Mouse (Mus musculus) skeletal muscle tissue, adult 2 months (tissue): ENCODE measurements around the gene Lrp6.

Source experiments
- DNase-seq: peaks from one replicate; pipeline ENCODE4 v3.0.0-alpha.2; 2012; ENCODE audit warnings: low read depth, low spot score

Lrp6 gene

DNA sequence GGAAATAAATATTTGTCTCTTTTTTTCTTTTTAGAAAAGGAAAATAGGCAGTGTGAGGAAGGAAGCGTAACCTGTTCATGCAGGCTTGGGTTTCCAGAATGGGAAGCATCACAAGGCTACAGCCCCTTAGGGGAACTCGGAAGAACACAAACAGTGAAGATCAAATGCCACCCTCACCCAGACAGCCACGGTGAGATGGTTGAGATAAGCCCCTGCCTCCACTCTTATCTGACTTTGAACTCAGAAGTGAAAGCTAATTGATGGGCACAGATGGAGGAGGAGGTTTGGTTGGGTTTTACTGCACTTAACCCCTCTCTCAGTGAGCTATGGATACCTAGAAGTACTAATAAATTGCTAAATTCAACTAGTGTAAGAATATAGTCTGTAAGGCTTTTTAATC lies 33.7 kb downstream of the Lrp6 start:
- no peak for DNase-seq

DNA sequence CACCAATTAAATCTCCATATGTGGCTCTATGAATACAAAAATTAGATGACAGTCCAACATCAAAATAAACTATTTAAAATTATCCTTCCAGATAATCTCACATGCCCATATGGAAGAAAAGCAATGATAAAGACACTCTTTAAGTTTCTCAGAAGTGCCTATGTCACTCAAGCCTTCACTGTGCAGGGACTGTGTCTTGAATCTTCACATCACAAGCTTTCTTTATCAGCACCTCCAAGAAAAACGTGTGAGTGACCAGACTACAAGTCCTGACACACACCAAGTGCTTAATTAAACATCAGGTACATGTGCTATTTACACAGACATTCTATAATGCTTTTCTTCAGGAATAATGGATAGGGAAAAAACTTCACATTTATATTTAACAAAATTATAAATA lies 34.8 kb downstream of the Lrp6 start:
- no peak for DNase-seq

DNA sequence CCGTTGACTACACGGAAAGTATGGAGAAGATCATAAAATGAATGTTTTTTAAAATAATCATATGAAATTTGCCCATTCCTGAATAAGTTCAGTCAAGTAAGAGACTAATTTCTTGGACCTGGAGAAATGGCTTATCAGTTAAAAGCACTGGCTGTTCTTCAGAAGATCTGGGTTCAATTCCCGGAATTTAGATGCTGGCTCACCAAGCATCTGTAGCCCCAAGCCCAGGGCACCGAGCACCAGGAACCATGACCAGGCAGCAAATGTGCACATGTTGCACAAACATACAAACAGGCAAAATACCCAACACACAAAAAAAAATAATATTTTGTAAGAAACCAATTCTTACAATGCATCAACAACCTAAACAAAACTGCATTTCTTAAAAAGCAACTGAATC lies 37.4 kb downstream of the Lrp6 start:
- no peak for DNase-seq

DNA sequence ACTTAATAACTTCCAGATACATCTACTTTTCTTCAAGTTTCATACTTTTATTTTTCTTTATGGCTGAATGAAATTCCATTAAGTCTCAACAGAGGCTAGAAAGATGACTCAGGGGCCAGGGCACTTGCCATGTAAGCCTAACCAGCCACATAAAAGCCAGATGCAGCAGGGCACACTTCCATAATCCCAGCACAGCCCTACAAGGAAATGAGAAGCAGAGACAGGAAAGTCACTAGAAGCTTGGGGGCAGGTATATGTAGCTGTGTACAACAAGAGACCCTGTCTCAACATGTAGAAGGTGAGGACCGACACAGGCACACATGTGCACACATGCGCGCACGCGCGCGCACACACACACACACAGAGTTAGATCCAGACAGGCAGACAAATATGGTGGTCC lies 38.4 kb downstream of the Lrp6 start:
- DNase-seq: no peak

DNA sequence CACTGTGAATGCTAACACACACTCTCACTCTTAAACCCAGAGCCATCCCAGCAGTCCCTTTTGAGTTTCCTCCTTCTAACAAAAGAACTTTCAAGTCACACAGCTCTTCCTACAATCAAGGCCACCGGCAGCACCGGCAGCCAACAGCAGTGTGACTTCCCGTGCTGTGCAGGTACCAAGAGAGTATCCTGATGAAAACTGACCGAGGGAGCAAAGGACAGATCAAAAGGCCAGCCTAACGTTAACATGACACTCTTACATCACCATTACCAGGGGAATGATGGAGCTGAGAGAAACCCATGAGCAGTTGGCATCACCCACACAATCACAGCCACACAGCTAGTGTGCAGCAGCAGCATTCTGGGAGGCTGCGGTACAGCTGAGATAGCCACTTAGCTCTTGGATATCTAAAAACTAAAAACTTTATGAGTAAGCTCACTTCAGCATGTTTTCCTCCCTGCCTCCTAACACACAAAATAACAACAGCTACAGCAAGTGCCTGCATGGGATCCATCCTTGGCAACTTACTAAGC lies 39.1 kb downstream of the Lrp6 start:
- DNase-seq: peak; percentile 25

DNA sequence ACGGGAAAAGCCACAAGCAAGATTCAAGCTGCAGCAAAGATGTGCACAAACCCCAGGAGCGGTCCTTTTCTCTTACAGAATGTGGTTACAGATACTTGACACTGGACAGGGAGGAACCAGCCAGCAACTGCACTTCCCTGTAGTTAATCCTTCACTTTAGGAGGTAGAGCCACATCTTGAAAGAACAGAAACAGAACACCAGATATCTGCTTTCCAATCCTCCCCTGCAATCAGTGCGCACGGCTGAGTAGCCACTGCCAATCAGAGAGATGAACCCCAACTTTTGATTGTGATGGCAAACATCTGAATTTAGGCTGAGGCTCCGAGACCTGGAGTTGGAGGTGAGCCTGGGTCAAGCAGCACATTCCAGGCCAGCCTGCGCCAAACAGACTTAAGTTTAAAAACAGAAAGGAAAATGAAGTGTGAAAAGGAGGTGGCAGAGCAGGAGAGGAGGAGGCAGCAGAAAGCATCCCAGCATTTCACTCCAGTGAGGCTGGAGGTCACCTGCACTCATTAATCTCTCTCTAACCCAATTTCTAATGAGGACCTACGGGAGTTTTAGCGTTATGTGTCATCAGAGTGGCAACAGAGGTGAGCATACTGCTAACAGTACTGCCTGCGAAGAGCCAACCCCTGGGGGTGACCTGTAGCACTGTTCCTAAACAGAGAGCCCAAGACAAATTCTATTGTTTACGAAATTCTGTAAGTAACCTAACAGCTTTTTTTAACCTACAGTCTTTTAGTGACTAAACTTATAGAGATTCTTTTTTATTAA lies 39.8 kb downstream of the Lrp6 start:
- no peak for DNase-seq

DNA sequence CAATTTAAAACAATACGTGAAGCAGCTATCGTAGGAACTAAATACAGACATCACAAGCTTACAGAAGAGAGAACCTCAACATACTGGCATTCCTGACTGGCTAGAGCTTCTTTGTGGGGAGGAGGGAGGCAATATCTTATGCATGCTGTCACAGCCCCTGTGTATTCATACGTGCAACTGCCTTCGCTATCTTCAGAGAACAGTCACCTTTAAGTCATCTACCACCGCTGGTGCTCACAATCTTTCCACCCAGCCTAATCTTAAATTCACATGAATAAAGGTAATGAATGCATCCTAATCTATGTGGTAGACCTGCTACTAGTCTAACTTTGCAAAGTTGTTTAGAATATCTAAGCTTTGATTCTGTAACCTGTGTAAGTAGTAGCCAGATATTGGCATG lies 40.5 kb downstream of the Lrp6 start:
- DNase-seq: no peak

DNA sequence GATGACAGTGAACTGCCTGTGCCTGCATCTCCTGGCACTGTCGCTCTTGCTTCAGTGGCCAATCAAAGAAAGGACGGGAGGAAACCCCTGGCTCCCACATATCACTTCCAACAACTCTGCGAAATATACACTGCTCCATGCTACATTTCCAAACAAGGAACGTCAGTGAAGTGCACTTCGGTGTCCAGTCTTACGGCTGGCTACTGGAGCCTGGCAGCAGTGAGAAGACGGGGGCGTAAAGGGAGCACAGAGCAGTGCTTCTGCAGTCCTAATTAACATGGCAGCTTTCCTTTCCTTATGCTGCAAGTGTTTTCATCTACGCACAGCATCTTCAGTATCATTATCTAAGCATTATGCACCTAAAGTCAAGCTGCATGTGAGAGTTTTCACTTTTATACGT lies 45.4 kb downstream of the Lrp6 start:
- no peak for DNase-seq

DNA sequence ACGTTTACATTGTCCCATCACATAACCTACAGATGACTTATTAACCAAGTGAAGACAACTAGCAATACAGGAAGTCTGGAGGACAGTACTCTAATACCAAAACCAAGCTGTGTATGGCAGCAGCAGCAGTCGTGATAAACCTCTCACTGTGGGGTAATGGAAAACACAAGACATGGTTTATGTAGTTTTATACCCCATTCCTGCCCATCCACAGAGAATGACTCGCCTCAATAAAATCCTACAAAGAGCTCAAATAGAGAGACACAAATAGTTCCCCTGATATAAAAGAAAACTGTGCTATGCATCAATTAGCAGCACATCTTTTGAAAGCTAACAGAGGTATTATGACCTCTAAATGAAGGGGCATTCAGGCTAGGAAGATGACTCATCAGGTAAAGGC lies 45.9 kb downstream of the Lrp6 start:
- no peak for DNase-seq

DNA sequence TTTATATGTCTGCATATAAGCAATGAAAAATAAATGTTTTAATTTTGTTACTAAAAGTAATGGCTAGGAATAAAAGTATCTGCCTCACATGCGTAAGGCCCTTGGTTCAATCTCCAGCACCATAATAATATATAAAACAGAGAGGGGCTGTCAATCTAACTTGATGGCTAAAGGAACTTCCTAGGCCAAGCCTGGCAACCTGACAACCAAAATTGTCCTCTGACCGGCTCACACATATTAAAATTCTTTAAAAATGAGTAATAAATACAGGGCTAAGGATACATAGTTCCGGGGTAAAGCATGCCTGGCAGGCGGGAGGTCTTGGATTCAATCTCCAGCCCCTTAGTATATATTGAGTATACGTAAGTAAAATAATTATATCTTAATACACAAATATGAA lies 48.3 kb downstream of the Lrp6 start:
- DNase-seq: no peak

DNA sequence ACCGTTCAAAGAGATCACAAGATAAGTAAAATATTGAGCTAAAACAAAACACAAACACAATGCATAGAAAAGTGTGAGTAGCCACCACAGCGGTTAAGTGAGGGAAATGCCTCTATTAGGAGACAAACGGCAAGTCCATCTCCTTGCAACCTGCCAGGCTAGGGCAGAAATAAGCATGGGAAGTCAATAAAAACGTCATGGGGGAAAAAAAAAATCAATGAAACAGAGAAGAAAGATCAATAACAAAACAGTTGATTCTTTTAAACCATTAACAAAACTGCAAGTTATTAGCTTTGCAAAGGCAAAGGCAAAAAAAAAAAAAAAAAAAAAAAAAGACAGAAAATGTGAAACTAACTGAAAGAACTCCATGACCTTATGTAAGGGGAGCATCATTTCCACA lies 49.6 kb downstream of the Lrp6 start:
- no peak for DNase-seq

DNA sequence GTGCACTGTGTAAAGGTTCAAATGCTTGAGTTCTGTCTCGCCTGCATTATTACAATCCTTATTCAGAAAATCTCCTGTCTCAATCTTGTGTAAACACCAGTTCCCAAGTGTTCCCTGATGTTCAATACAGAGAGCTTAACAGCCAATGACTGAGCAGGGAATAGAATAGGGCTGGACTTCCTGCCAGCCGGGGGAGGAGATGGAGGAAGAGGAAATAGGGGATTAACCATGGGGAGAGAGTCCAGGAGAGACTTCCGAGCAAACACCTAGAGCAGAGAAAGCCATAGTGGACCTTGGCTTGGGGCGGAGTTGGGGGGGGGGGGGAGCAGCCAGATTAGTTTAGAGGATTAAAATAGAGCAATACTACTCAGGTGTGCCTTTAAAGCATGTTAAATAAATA lies 51.3 kb downstream of the Lrp6 start:
- DNase-seq: no peak

DNA sequence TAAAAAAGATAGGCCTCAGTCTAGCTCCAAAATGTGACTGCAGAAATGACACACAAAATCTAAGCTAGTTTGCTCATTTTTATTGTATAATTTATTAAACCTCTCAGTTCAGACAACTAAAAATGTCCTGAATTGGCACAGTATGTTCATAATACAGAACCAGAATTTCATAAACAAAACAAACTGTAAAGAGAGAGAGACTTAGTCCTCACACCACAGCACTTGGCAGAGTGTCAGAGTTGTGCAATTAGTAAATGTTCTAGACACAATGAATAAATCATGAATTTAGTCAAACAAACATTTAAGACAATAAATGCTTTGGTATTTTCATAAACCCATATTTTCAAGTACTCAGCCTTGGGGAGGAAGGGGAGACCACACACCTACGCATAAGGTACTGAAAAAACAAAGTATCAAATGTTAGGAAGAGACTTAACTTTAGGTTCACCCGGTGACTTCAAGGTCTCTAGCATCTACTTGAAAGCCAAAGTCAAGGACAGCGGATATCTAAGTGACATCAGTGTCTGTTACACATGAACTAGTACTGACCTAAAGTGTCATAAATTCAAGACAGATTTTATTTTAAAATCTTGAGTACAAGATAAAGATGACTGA lies 52.8 kb downstream of the Lrp6 start:
- DNase-seq: no peak

DNA sequence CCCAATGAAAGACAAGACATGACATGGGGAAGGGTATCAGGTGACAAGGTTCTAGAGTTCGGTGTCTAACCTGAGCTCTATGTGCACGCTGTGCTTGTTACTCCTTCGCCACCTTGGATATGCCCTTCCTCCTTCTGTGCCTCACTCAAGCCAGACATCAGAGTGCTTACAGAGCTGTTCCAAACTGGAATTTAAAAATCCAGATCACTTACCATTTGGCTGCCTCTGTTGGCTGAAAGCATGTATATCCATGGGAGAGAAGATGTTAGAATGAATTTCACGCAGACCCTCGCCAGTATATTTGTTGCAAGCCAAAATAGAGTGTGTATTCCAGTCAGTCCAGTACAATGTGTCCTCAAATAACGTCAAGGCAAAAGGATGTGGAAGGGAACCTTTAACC lies 53.8 kb downstream of the Lrp6 start:
- peak; percentile 84 for DNase-seq

DNA sequence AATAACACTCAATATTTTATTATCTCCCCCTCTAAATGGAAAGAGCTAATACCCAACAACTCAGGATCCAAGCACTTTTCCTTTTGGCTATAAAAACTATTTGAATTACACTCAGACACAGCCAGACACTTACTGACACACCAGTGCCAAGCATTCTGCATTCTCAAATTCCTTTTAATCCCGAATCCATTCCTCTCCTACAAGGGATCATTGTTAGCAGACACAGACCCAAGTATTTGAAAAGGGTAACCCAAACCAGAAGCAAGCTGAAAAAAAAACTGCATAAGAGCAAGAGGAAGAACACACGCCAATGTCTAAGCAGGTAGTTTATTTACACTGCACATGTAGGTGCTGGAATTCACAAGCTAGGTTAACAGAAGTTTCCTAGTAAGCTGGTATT lies 54.3 kb downstream of the Lrp6 start:
- no peak for DNase-seq

DNA sequence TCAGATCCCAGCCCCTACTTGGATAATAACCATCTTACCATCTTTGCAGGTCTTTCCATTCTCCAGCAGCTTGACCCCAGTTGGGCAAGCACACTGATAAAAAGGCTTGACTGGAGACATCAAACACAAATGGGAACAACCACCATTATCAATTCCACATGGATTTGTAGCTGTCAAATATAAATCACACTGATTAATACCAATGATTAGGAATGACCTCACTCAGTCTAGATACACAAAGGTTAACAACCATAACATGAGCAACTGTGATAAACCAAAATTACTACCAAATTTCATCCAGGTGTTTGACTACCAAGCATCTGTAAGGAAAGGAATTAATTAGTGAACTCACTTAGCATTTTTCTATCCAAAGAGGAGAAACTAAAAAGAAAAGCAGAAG lies 55.6 kb downstream of the Lrp6 start:
- DNase-seq: no peak

DNA sequence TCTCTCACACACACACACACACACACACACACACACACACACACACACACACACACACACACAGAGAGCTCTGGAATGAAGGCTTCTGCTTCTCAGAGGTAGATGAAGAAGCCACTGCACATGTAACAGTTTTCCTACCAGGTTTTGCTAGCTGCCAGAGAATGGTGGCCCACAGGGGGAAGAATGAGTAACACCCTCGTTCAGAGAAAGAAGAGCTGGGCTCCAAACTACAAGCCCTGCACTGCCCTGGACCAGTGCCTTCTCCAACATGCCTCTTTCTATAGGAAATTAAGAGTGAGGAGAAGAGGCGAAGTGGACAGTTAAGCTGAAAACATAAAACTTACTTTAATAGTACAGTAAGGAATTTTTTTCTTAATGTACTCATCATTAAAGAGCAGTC lies 56.5 kb downstream of the Lrp6 start:
- no peak for DNase-seq

DNA sequence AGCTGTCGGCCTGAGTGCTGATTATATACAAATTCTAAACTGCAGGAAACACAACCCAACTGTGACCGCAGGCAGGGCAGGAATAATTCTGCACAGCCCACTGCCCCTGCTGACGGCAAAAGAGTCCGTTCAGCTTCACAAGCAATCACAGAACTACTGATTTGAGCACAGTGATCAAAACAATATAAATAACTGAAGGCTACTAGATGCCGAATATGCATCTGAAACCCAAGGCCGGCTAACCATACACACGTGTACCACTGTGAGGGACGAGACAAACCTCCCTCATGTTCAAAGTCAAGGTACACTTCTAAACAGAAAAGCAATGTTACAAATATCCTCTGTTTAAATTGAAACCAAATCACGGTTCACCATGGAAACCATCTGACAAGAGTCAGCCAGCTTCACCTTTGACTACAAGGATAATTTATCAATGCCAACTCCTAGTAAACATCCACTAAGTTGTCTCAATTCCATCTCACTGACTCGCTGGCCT lies 57.0 kb downstream of the Lrp6 start:
- no peak for DNase-seq

DNA sequence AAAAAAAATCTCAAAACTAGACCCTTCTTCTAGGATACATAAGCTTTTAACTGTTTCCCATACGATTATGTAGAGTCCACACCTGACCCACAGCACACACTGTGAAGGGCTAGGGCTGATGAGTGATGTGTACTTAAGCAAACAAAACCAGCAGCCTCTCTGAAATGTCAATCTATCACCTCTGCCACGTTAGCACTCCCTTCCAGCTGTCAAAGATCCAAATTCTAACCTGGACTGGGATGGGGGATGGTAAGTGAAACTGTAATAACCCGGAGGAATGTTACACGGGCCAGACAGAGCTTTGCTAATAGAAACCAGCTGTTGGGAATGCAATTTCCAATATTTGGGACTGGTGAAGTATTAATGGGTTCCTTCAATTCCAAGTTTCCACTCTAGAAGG lies 61.9 kb downstream of the Lrp6 start:
- peak; percentile 40 for DNase-seq

DNA sequence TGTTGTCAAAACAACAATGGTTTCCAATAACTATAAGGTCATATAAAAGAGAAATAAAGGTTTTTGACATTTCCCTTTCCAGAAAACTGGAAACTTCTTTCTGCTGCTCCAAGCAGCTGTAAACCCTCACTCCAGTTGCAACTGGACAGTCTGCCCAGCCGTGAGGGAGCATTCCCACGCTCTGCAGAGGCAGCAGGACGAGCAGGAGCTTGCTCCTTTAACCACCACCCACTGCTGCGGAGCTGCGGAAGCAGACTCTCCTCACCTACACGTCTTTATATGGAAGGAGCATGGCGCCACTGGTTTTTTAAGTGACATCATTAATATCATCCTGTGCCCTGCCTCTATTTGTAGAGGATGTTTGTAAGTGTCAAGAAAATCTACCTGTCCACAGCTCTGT lies 64.4 kb downstream of the Lrp6 start:
- DNase-seq: no peak

DNA sequence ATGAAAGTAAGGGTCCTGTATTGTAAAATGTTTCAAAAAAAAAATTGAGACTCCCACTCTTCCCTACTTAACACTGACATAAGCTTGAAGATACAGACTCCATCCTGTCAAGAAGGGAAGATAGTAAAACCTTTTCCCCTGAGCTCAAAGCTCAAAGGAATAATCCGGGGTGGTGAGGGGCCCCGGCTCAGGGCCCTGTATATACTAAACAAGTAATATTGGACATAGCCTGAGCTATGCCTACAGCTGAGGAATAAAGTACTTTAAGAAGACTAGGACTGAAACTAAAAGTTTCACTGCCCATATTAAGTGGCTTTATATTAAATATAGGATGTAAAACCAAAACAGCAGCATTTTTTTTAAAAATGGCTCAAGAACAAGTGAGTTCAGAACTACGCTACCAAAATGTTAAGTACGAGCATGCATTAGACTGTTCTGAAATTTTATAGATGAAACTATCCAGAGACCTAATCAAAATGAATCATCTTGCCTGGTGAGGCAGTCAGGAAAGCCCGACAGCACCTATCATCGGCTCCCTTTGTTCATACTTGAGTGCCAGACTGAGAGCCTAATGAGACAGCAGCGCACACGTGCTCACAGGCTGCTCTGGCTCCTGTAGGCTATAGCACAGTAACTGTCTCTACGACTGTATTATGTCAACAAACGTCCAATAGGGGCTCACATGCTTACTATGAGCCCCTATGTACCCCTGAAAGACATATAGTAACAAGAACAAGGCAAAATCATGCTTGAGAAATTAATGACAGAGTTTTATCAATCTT lies 66.2 kb downstream of the Lrp6 start:
- DNase-seq: no peak

DNA sequence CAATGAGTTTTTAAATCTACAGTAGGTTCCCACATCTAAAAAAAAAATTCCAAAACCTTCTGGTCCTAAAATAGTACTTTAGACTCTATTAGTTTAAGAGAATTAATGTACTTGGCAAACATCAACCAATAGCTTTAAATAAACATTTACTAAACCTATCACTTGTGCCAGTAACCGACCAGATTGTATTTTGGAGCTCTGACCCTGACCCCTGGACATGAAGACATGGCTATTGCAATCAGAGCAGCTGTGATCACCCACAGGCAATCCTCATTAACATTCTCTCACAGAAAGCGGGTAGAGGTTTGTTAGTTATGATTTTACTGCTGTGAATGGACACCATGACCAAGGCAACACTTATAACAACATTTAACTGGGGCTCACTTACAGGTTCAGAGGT lies 67.7 kb downstream of the Lrp6 start:
- no peak for DNase-seq

DNA sequence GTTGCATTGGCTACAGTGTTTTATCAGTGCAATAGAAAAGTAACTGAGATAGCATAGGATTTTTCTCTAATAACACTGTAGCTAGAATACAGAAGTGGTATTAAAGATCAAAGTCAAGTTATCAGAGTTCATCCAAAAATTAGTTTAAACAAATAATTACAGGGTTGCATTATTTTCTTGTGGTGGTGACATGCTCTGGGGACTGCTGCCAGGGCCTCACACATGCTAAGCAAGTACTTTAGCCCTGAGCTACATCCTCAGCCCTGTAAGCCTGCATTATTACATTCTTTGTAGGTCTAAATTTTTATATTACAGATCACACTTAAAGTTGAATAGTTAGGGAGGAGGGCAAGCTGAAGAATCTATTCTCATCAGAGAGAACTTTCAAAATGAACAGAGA lies 68.2 kb downstream of the Lrp6 start:
- DNase-seq: no peak
